Mouse (Mus musculus) neural tube, embryonic 12.5 days (tissue): ENCODE data around the gene Bfsp1. TPM values are rescaled to one million over a fixed set of nuclear protein-coding genes. Genes with fewer than 3 reads are reported as not detected.

Experiments used
- ATAC-seq: fragments of 200-750 bp; cut with Nextera tagmentation; 2 replicates; pipeline ENCODE4 v1.8.0; 2017; ENCODE audit warnings: low read depth, mild to moderate bottlenecking, moderate TSS enrichment, moderate library complexity; ENCODE audit not compliant: low FRiP score
- H3K27ac ChIP-seq: fragments of 300-500 bp; sonication (generic); 2 replicates; pipeline ENCODE4 v1.5.1; 2016
- H3K27me3 ChIP-seq: fragments of 300-500 bp; sonication (generic); replicated peaks from 2 replicates; pipeline ENCODE4 v1.6.1; 2016; ENCODE audit warnings: mild to moderate bottlenecking
- H3K36me3 ChIP-seq: fragments of 300-500 bp; sonication (generic); 2 replicates; pipeline ENCODE4 v1.6.1; 2016; ENCODE audit warnings: mild to moderate bottlenecking
- H3K4me1 ChIP-seq: fragments of 300-500 bp; sonication (generic); 2 replicates; pipeline ENCODE4 v1.6.1; 2016
- H3K4me2 ChIP-seq: fragments of 300-500 bp; sonication (generic); replicated peaks from 2 replicates; pipeline ENCODE4 v1.6.1; 2016; ENCODE audit warnings: mild to moderate bottlenecking
- H3K4me3 ChIP-seq: fragments of 300-500 bp; sonication (generic); 2 replicates; pipeline ENCODE4 v1.5.1; 2016
- H3K9ac ChIP-seq: fragments of 300-500 bp; sonication (generic); 2 replicates; pipeline ENCODE4 v1.6.1; 2016; ENCODE audit warnings: mild to moderate bottlenecking
- H3K9me3 ChIP-seq: fragments of 300-500 bp; sonication (generic); 2 replicates; pipeline ENCODE4 v1.6.1; 2016; ENCODE audit warnings: mild to moderate bottlenecking
- WGBS: fragments of 180-500 bp; shearing (Covaris S2); methylation state at CpG from one replicate; pipeline ENCODE4 v1.1.7; 2016; 5-methylcytosine and 5-hydroxymethylcytosine counted together
- polyA plus RNA-seq: library from polyadenylated mRNA; unstranded; fragments of >200 nt; fragmentation: Nextera tagmentation; extraction: Ambion mirVana; gene quantifications from 2 replicates; pipeline ENCODE4 v1.2.1, GENCODE M21; 2016

The Bfsp1 gene
- polyA plus RNA-seq, 1 experiment from 2014 or later = 1.4 TPM

- no peaks in the 10 kb centered on the region for H3K9me3 ChIP-seq
- H3K36me3 ChIP-seq = no peaks in the 10 kb centered on the region
- no peaks in the 10 kb centered on the region for H3K27me3 ChIP-seq
- no peak for ATAC-seq
- H3K4me1 ChIP-seq = no peaks in the 10 kb centered on the region
- H3K9ac ChIP-seq = no peak overlapping the region
- H3K4me2 ChIP-seq = no peak overlapping the region
- WGBS = 85% methylated on average over 4 of the region's 4 CpGs
- H3K4me3 ChIP-seq = no peak overlapping the region
- no peak overlapping the region for H3K27ac ChIP-seq
Observed at GRCm38 (mm10) chr2:143882002-143882401, 19.0 kb upstream of the Bfsp1 start.

DNA sequence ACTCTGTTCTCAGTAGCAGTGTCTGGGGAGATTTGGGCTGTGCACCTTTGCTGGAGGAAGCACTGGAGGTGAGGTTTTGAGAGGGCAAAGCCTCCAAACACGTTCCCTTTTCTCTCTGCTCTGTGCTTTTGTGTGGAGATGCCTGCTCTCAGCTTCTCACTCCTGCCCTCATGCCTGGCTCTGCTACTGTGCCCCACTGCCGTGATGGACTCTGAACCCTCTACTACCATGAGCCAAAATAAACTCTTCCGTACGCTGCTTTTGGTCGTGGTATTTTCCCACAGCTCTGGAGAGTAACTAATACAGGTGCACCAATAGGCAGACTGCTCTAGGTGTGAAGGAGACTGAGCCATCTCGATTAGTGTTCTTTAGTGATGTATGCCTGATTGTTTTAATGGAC lies 16.3 kb upstream of the Bfsp1 start:
- WGBS = 88% methylated on average over 6 of the region's 6 CpGs
- no peak for ATAC-seq
- Histone ChIP-seq H3K27me3 (no peaks in the 10 kb centered on the region), H3K4me3 (no peak overlapping the region), H3K4me1 (no peaks in the 10 kb centered on the region), H3K27ac (no peak overlapping the region), H3K9me3 (no peaks in the 10 kb centered on the region), H3K4me2 (no peak overlapping the region), H3K36me3 (no peaks in the 10 kb centered on the region), H3K9ac (no peak overlapping the region)

DNA sequence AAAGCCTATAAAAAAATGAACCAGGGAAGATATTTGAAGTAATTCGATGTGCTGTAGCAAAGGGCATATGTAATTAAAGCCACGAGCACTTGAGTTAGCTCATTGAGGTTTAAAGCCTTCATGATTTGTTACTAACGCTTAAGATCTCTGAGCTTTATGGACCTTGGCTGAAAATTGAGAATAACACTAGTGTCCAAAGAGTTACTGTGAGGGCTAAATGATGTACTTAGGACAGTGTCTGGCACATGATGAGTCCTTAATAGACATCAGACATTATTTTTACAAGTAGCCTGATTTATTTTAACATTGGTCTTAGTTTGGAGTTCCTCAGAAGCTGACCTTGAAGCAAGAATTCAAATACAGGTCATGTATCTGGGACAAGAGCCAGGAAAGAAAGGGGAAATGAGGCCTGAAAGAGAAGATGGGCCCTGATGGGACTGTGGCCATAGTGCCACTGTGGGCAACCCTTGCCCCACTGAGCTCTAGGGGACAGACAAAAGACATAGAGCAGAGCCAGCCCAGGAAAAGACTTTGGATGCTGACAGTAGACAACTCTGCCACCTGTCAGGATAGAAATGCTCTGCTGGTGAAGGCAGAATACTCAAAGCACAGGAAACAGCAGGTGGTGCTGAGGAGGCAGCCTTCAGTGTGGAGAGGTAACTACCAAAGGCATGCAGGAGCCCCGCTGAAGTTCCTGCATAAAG lies 14.1 kb upstream of the Bfsp1 start:
- WGBS = 74% methylated on average over 4 of the region's 4 CpGs
- H3K36me3 ChIP-seq = no peaks in the 10 kb centered on the region
- H3K27me3 ChIP-seq = no peaks in the 10 kb centered on the region
- no peaks in the 10 kb centered on the region for H3K4me1 ChIP-seq
- no peak overlapping the region for H3K4me2 ChIP-seq
- ATAC-seq = no peak
- no peak overlapping the region for H3K4me3 ChIP-seq
- H3K9ac ChIP-seq = no peak overlapping the region
- no peaks in the 10 kb centered on the region for H3K9me3 ChIP-seq
- no peak overlapping the region for H3K27ac ChIP-seq

- H3K4me1 ChIP-seq = no peaks in the 10 kb centered on the region
- H3K27ac ChIP-seq = no peak overlapping the region
- no peaks in the 10 kb centered on the region for H3K27me3 ChIP-seq
- no peak for ATAC-seq
- H3K9ac ChIP-seq = no peak overlapping the region
- WGBS = 55% methylated on average over 1 of the region's 1 CpGs
- H3K36me3 ChIP-seq = no peaks in the 10 kb centered on the region
- no peak overlapping the region for H3K4me2 ChIP-seq
- no peaks in the 10 kb centered on the region for H3K9me3 ChIP-seq
- H3K4me3 ChIP-seq = no peak overlapping the region
Observed at GRCm38 (mm10) chr2:143876026-143876425, 13.1 kb upstream of the Bfsp1 start.

GRCm38 (mm10) chr2:143870936-143871688 lies 8.1 kb upstream of the Bfsp1 start:
- ATAC-seq = no peak
- H3K36me3 ChIP-seq = no peaks in the 10 kb centered on the region
- no peak overlapping the region for H3K4me2 ChIP-seq
- H3K27me3 ChIP-seq = no peaks in the 10 kb centered on the region
- no peak overlapping the region for H3K9ac ChIP-seq
- H3K27ac ChIP-seq = no peak overlapping the region
- no peaks in the 10 kb centered on the region for H3K4me1 ChIP-seq
- WGBS = 78% methylated on average over 10 of the region's 10 CpGs
- no peak overlapping the region for H3K4me3 ChIP-seq
- no peaks in the 10 kb centered on the region for H3K9me3 ChIP-seq

DNA sequence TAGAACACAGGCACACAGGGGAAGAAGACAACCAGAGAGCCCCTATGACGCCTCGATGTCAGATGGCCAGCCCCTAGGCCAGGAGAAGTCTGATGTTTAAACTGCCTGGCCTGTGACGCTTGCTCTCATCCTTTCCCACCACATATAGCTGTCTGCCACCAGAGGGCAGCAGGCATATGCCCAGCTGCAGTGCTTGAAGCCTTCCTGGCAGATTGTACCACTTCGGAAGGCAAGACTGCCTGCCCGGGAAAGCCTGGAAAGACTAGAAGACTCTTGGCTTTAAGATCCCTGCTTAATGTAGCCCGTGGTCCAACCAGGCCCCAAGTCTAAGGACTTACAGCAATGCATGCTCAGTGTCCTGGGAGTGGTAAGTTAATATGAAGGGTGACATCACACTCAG lies 4.4 kb upstream of the Bfsp1 start:
- no peaks in the 10 kb centered on the region for H3K4me1 ChIP-seq
- no peaks in the 10 kb centered on the region for H3K27me3 ChIP-seq
- peak; percentile 43; the same call in 1 of the 2 replicates for ATAC-seq
- no peaks in the 10 kb centered on the region for H3K36me3 ChIP-seq
- WGBS = 11% methylated on average over 6 of the region's 6 CpGs
- no peak overlapping the region for H3K4me2 ChIP-seq
- no peak overlapping the region for H3K9ac ChIP-seq
- no peaks in the 10 kb centered on the region for H3K9me3 ChIP-seq
- no peak overlapping the region for H3K4me3 ChIP-seq
- no peak overlapping the region for H3K27ac ChIP-seq

DNA sequence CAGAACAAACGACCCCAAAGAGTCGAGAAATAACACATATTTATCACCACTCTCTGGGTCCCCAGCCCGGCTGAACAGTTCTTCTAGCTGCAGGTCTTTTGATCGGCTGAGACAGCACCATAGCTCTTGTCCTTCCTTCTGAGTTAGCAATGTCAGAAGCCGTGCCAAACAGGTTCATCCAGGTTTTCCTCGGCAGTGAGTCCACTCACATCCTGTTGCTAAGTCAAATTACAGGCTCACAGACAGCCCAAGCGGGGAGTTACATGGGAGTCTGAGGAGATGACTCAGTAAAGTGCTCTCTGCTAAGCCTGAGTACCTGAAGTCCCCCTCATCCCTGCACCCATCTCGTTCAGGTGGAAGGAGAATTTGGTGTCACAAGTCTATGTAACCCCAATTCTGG lies 1.6 kb upstream of the Bfsp1 start:
- ATAC-seq = no peak

GRCm38 (mm10) chr2:143859166-143859565 lies 3.8 kb downstream of the Bfsp1 start:
- Histone ChIP-seq H3K27ac (no peak overlapping the region), H3K4me3 (no peak overlapping the region), H3K27me3 (no peaks in the 10 kb centered on the region), H3K36me3 (no peaks in the 10 kb centered on the region), H3K9me3 (no peaks in the 10 kb centered on the region), H3K9ac (no peak overlapping the region), H3K4me1 (no peaks in the 10 kb centered on the region), H3K4me2 (no peak overlapping the region)
- 85% methylated on average over 2 of the region's 2 CpGs for WGBS
- ATAC-seq = no peak

More for the DNA sequence above, 1.6 kb upstream of the Bfsp1 start:
- 63% methylated on average over 8 of the region's 8 CpGs for WGBS
- H3K4me1 ChIP-seq = no peaks in the 10 kb centered on the region
- H3K27me3 ChIP-seq = no peaks in the 10 kb centered on the region
- H3K27ac ChIP-seq = no peak overlapping the region
- no peak overlapping the region for H3K4me3 ChIP-seq
- H3K4me2 ChIP-seq = no peak overlapping the region
- H3K9ac ChIP-seq = no peak overlapping the region
- H3K9me3 ChIP-seq = no peaks in the 10 kb centered on the region
- H3K36me3 ChIP-seq = no peaks in the 10 kb centered on the region

- no peaks in the 10 kb centered on the region for H3K9me3 ChIP-seq
- WGBS = 79% methylated on average over 4 of the region's 4 CpGs
Observed at GRCm38 (mm10) chr2:143853447-143853846, 9.5 kb downstream of the Bfsp1 start.

GRCm38 (mm10) chr2:143852295-143853275 lies 10.4 kb downstream of the Bfsp1 start:
- no peaks in the 10 kb centered on the region for H3K9me3 ChIP-seq
- H3K9ac ChIP-seq = no peak overlapping the region
- H3K36me3 ChIP-seq = no peaks in the 10 kb centered on the region
- H3K4me2 ChIP-seq = no peak overlapping the region
- 69% methylated on average over 18 of the region's 18 CpGs for WGBS
- no peak for ATAC-seq
- no peak overlapping the region for H3K27ac ChIP-seq
- no peaks in the 10 kb centered on the region for H3K4me1 ChIP-seq
- H3K27me3 ChIP-seq = no peaks in the 10 kb centered on the region
- H3K4me3 ChIP-seq = no peak overlapping the region

More at GRCm38 (mm10) chr2:143853447-143853846, 9.5 kb downstream of the Bfsp1 start:
- no peak overlapping the region for H3K4me2 ChIP-seq
- H3K4me3 ChIP-seq = no peak overlapping the region
- H3K36me3 ChIP-seq = no peaks in the 10 kb centered on the region
- H3K4me1 ChIP-seq = no peaks in the 10 kb centered on the region
- no peak overlapping the region for H3K9ac ChIP-seq
- no peaks in the 10 kb centered on the region for H3K27me3 ChIP-seq
- no peak overlapping the region for H3K27ac ChIP-seq
- no peak for ATAC-seq

- Histone ChIP-seq H3K9ac (no peak overlapping the region), H3K27me3 (no peaks in the 10 kb centered on the region), H3K9me3 (no peaks in the 10 kb centered on the region), H3K4me3 (no peak overlapping the region), H3K27ac (no peak overlapping the region), H3K36me3 (no peaks in the 10 kb centered on the region), H3K4me2 (no peak overlapping the region), H3K4me1 (no peaks in the 10 kb centered on the region)
- WGBS = 84% methylated on average over 12 of the region's 12 CpGs
- ATAC-seq = no peak
Observed at GRCm38 (mm10) chr2:143851354-143852221, 11.4 kb downstream of the Bfsp1 start.
